Mouse (Mus musculus) right cerebral cortex, postnatal 14 days (tissue): Measurements from ENCODE around the gene Hoxb1.

Experiments used
- DNase-seq: peaks from one replicate; pipeline ENCODE4 v3.0.0; 2022

Hoxb1 gene

GRCm38 (mm10) chr11:96365441-96366091, at the start of gene Hoxb1:
Hoxb1 (plus strand) TSS chr11:96365752.
- no peak for DNase-seq

- no peak for DNase-seq
Observed at GRCm38 (mm10) chr11:96316696-96317607, 48.6 kb upstream of the Hoxb1 start.

- DNase-seq: no peak
Observed at GRCm38 (mm10) chr11:96317608-96318367, 47.8 kb upstream of the Hoxb1 start, which contains the start of gene Hoxb4. Hoxb4 (plus strand) TSS chr11:96318267.

DNA sequence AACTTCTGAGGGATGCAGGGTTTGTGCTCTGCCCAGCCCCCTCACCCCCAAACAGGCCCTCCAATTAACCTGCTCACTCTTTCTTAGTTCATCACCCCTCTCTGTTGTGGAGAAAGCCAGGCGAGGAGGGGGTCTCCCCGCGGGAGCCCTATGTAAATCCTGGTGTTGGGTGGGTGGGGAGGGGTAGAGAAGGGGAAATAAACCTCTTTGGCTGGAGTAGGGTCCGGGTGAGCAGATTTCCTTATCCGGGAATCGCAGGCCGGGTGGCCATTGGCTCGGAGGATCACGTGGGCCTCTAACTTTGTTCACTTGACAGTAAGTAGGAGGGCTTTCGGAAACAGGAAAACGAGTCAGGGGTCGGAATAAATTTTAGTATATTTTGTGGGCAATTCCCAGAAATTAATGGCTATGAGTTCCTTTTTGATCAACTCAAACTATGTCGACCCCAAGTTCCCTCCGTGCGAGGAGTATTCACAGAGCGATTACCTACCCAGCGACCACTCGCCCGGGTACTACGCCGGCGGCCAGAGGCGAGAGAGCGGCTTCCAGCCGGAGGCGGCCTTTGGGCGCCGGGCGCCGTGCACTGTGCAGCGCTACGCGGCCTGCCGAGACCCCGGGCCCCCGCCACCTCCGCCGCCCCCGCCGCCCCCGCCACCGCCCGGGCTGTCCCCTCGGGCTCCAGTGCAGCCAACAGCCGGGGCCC, 47.0 kb upstream of the Hoxb1 start:
- DNase-seq: no peak

GRCm38 (mm10) chr11:96319071-96319902, 46.3 kb upstream of the Hoxb1 start:
- no peak for DNase-seq

DNA sequence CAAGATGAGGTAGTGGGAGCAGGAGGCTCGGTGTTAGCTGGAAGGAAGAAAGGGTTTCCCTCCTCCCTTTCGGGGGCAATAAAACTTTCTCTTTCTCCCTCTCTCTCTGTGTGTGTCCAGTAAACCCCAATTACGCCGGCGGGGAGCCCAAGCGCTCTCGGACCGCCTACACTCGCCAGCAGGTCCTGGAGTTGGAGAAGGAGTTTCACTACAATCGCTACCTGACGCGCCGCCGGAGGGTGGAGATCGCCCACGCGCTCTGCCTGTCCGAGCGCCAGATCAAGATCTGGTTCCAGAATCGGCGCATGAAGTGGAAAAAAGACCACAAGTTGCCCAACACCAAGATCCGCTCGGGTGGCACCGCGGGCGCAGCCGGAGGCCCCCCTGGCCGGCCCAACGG, 45.6 kb upstream of the Hoxb1 start:
- DNase-seq: no peak

DNA sequence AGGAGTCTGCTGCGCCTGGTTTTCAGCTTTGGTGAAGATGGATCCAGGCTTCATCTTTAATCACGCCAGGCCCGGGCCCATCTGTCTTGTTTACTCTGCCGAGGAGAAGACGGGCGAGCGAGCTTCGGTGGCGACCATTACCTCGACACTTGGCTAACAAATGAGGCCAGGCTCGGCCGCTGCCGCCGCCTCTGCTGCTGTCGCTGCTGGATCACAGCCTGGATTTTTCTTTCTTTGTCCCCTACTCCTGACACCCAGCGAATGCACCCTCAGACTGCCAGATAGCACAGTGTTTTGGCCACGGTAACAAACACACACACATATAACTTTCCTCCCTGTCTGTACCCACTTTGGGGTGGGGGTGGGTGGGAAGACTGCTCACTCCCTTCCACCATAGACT, 44.9 kb upstream of the Hoxb1 start:
- no peak for DNase-seq

DNA sequence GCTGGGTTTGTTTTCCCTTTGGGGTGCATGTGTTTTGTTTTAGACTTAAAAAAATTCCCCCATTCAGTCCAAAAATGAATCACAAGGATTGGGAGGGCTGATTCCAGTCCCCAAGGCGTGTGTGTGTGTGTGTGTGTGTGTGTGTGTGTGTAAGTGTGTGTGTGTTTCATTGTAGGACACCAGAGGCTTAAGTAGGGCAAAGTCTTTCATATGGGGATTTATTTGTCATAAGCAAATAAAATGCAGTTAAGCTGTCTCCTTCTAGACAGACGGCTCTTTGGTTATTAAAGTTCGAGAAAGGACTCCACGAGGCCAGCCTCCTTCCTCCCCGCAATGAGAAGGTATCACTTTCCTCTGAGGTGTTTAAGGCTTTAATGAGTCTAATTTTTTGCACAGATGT, 43.7 kb upstream of the Hoxb1 start:
- DNase-seq: no peak

DNA sequence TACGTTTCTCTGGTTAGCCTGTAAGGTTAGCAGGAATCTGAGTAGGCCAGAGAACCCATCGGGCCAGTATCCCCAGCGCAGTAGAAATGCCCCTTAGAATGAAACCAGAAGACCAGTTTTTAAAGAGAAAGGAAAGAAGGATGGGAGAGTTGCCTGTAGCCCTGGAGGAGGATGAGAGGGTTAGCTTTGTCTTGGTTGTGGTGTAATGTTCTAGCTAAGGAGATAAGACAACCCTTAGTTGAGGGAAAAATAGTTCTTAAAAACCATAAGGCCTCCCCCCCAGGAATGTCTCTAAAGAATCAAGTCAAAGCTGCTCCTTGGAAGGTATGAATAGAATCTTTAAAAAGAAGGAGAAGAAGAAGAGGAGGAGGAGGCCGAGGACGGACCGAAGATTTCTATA, 42.8 kb upstream of the Hoxb1 start:
- DNase-seq: no peak

GRCm38 (mm10) chr11:96323154-96323553, 42.4 kb upstream of the Hoxb1 start, which contains the start of gene Hoxb3:
Hoxb3 (plus strand) TSS chr11:96323326.
- DNase-seq: no peak

DNA sequence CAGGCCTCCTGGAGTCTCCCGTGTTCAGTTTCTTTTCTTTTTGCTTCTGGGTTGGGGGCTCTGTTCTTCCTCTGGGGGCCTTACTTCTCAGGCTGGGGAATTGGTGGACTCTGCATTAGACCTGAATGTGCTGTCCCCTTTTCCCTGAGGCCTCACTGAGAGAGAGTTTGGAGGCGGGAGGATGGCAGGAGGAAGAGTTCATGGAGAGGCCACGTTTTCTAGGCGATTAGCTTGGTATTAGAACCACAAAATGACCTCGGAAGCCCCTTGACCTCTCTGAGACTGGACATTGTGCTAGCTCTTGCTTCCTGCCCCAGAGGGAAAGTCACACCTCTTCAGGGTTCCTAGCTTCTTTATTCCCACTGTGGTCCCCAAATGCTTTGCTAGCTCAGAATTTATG, 41.4 kb upstream of the Hoxb1 start:
- no peak for DNase-seq

DNA sequence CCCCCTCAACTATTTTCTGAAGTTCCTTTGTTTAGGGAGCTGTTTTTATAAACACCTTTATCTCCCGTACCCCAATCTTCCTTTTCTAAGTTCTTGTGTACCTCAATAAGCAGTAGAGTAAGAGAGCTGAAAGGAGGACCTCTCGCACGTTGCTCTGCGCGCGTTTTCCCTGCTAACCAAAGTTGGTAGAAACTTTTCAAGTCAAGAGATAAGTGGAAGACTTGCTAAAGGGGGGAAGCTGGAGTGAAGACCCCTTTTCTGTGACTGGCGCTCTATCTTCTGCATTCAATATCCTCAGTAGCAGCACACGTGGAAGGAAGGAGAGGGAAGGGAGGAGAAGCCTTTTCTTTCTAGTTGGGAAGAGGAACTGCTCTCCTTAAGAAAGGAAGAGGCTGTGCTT, 40.6 kb upstream of the Hoxb1 start:
- DNase-seq: no peak

- no peak for DNase-seq
Observed at GRCm38 (mm10) chr11:96325747-96326212, 39.8 kb upstream of the Hoxb1 start.

- DNase-seq: no peak
Observed at GRCm38 (mm10) chr11:96326705-96327104, 38.8 kb upstream of the Hoxb1 start.

- DNase-seq: no peak
Observed at GRCm38 (mm10) chr11:96327122-96327521, 38.4 kb upstream of the Hoxb1 start.

- no peak for DNase-seq
Observed at GRCm38 (mm10) chr11:96327750-96328149, 37.8 kb upstream of the Hoxb1 start.

- DNase-seq: no peak
Observed at GRCm38 (mm10) chr11:96328605-96329004, 36.9 kb upstream of the Hoxb1 start.

- DNase-seq: no peak
Observed at GRCm38 (mm10) chr11:96332105-96332504, 33.4 kb upstream of the Hoxb1 start.

DNA sequence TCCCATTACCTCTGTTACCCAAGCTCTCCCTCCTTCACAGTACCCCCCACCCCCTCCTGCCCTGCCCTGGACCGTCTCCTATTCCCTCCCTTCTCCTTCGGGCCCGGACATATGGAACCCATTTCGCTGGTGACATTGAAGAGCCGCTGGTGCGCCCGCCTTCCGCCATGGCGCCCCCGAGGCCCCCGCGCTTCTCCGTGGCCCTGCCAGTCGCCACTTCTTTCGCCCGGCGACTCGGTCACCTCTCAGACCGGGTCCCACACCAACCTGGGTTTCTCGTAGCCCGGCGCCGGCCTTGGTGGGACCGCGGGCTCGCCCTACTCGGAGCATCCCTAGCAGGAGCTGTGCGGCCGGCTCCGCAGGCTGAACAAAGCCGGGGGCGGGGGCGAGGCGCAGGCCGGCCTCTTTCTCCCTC, 32.9 kb upstream of the Hoxb1 start:
- no peak for DNase-seq

DNA sequence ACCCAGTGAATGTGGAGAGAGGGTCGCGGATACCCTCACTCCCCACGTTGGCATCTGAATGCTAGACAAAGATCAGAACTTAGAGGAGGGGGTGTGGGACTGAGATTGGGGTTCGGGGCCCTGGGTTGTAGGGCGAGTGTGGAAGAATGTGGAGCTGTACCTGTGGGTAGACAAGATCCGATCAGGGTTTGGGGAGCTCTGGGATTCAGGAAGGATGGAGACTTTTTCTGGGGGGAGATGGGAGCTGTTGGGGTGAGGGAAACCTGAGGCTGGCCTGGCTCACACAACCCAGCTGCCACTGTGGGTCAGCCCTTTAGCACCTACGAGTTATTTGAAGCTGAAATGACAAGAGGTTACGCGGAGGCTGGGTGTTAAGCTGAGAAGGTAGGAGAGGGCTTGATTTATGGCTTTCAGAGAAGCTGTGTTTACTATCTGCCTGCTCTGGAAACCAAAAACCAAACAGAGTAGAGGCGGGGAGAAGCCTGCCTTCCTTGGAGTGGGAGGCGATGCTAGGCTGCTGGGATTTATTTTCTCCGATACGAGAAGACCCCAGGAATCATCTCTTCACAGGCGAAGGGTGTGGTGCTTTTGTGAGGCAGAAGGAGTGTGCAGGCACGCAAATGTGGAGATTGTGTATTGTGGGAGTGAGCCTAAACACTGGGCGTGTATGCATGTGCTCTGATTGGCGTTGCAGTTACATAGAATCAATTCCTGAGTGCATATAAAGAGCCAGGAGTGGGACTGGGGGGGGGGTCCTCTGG, 32.1 kb upstream of the Hoxb1 start:
- no peak for DNase-seq

DNA sequence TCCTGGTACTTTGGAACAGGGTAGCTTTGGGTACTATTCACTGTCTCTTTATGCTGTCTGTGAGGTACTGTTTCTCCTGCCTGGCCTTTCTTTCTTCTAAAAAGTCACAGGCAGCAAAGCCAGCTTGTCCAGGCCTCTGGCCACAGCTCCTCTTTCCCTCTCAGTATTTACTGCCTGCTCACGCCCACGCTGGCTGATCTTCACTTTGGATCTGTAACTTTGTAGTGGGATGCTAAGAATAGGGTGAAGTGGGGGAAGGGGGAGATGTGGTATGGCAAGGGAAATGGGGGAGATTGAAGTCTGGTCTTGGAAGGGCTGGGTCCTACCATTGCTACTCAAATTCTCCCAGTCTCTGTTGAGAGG, 31.6 kb upstream of the Hoxb1 start:
- DNase-seq: no peak
